Mouse (Mus musculus): ENCODE data around the gene Metrnl. TPM values are rescaled to one million over a fixed set of nuclear protein-coding genes. Genes with fewer than 3 reads are reported as not detected.

The Metrnl gene
- total and polyA plus RNA-seq, 3 experiments, result 14.0 to 44.3 (median 42.1) TPM

DNA sequence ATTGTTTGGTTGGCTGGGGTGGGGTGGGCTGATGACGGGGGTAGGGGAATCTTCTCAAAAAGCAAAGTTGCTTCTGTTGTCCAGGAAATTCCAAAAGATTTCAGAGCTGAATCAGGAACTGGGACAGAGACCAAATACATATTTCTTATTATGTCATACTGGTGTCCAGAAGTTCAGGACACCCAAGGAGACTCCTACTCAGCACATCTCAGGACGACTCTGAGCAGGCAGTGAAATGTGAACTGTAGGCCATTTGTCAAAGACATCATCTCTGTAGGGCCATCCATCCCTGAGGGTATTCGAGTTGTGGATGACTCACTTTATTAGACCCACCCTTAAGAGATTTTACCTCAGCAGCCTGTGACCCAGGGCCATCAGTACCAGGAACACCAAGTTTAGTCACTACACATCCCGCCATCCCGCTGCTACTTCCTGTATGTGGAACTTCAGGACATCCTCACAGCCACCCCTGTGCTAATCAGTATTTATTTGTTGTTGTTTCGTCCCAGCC, 15.8 kb upstream of the Metrnl start:
- peak; percentile 64 for DNase-seq

DNA sequence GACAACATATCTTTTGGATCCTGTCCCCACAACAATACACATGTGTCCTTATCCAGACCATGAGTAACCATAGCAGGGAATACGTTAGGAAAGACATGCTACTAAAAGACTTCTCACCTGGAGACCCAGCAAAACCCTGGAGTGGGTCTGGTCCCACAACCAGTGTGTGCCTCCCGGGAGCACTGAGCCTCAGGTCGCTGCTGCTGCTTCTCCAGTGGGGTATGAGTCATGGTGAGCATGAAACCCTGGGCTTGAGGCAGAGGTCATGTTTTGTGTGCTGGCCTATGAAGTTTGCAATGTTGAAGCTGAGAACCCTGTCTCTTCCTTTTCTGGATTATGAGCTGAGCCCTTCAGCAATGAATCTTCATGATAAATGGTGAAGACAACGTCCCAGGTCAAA, 15.3 kb upstream of the Metrnl start:
- peak; percentile 52 for DNase-seq

DNA sequence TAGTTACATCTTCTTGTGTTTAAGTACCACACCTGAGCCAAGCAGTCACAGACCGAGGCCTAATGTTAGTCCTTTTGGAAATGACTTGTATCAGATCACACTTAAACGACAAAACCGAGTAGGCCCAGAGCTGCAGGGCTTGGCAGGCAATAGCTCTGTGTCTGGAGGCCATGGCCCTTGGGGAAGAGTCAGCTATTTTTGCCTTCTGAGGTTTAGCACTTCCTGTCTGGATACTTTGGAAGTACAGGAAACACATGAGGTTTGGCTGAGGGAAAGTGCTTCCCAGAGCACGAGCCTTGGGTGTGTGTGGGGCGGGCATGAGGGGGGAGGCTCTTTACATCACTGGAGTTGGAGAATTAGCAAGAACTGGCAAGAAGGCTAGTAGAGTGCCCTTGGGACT, 14.7 kb upstream of the Metrnl start:
- peak; percentile 50 for DNase-seq

DNA sequence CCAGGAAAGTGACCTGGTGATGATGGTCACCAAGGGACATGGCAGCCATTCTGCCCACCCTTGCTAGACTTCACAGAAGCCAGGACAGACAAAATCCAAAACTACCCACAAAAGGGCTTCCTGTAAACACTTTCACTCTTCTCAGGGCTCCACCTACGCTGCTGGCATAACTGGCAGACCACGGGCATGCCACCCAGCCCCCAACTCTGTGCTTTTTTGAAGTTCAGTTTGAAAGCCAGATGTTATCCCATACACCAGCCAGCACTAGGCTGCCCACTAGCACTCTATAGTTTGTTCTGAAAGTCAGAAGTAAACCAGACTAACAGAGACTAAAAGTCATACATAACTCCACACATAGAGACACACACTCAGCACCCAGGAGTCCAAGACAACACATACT, 13.3 kb upstream of the Metrnl start:
- no peak for DNase-seq

DNA sequence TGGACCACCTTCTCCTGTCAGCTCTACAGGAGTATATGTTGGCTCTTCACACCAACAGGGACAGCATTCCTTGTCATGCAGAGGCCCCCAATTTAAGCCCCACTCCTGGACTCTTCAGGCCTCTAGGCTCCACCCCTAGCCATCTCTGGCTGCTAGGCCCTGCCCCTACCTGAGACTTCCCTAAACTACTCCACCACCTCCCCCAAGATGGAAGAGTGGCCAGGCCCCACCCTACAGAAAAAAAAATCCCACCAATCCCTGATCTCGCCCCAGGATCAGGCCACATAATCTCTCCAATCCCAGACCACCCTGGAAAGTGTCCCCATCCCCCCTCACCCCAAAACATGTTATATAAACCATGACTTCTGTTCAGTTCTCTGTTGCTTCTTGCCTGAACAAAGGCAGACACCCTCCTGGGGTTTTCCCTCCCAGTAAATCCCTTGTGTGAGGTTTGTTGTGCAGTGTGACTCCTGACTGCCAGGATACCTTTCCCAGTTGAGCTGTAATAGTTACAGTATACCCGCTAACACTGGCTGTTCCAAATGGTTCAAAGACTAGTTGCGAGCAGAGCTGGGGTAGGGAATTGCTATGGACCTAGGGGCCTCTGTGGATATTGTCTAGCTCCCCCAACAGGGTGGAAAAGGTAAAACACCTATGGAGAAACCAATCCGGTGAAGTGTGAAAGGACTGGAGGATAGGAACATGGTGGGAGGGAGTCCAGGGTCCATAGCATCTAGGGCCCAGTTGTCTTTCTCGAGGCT, 5.9 kb upstream of the Metrnl start:
- no peak for DNase-seq

DNA sequence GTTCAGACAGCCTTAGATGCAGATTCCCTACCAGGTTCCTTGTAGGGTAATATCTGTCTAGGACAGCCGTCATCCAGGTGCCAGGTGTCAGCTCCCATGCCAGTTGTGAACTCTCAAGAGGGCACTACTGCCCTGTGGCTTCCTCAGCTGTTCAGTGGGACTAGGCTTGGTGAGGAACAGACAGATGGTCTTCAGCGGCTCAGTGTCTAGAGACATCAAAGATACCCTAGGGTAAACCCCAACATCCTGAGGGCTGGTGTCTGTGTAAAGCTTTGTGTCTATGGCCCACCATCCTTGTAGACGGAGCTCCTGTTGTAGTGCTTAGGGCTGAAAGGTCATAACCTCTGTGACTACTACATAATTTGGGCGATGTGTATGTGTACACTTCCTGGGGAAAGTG, 4.1 kb upstream of the Metrnl start:
- no peak for DNase-seq

DNA sequence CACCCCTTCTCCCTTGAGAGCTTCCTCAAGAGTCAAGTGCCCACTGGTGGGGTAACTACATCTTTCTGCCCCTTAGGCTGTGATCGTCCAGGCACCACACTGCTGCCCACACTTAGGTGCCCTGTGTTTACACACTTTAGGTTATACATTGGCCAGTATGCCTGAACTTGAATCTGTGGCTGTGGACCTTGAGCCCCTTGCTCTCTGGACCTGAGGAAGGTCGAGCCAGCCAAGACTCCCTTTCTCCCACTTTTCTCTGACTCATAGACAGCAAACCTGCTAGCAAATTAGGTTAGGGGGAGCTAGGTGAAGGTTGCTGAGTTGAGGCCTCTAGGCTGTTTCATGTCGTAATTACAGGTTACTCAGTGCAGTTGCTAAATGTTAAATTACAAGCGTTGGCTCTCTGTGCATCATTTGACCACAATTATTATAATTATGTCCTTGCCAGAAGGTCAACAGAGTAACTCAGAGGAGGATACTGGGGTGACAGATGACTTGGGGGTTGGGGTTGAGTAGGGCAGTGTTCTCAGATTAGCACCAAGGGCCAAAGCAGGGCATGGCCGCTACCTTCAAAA, 2.9 kb upstream of the Metrnl start:
- DNase-seq, result peak; percentile 67

DNA sequence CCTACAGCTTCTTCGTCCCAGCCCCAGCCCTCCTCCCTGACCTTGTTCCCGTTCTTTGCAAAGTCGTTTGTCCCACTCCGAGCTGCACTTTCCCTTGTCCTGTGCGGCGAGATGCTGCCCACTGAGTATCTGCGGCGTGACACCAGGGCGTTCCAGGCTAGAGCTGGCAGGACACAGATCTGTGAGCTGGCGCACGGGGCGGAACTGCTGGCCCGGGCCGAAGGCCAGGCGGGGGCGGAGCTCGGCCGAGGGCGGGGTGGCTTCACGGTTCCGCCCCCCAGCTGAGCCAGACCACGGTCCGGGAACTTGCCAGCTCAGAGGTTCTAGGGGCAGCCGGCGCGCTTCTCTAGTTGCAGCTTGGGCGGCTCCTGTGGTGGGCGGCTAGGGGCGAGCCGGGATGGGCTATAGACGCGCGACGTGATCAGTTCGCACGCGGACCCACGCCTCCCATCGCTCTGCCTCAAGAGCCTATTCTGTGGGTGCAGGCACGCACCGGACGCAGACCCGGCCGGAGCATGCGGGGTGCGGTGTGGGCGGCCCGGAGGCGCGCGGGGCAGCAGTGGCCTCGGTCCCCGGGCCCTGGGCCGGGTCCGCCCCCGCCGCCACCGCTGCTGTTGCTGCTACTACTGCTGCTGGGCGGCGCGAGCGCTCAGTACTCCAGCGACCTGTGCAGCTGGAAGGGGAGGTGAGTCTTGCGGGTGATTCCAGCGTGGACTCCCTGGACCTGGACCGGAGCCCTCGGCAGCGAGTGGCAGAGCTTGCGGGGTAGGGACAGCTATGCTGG, 959 bp downstream of the Metrnl start:
- DNase-seq, result peak; percentile 99

DNA sequence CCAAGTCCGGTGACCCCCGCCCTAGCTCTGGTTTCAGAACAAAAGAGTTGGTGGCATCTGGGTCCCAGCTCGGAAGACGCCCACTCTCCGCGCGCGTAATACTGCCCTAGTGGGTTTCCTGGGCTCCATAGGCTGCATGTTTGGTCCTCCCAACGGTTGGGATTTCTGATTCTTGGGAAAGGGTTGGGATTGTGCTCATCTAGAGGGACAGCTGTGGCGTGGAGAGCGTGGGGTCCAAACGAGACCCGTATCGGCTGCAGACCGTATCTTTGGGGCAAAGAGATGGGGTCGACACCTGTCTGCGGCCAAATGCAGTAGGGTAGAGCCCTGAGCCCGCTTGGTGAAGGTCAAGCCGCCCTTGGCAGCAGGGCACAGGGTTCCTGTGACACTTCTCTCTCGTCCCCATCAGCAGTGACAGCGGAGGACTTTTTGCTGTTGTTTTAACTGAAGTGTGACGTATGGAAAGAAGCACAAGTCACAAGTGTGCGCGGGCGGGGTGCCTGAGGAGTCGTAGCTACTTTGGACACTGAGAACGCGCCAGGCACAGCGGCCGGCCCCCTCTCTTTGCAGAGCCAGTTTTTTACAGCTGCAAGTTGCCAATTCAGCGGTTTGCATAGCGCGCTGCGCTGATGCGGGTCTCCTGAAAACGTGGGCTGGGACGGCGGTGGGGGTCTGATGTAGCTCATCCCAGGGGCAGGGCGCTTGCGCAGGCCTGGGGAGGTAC, 1.7 kb downstream of the Metrnl start:
- peak; percentile 68 for DNase-seq

DNA sequence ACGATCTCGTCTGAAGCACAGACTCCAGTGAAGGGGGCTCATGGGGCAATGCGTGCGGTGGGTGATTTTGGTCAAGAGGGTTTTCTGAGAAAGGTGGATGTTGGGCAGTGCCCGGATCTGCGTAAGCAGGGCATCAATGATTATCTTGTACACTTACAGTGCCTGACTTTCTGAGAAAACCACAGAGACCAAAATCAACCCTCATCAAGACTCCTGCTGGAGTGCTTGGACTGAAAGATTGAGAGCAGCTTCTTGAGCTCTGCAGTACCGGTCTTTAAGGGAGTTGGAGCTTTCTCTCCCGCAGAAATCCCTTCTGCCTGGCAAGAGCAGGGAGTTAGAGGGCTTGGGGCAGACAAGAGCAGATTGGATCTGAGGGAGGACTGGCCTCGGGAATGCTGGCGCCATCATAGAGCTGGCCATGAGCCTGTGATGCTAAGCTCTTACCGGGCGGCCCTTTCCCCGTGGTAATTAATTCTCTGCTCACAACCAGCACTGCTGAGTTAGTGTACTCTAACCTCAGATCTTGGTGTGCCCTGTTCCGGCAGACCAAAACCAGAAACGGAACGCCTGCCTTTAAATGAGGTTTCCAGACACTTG, 2.4 kb downstream of the Metrnl start:
- peak; percentile 25 for DNase-seq

DNA sequence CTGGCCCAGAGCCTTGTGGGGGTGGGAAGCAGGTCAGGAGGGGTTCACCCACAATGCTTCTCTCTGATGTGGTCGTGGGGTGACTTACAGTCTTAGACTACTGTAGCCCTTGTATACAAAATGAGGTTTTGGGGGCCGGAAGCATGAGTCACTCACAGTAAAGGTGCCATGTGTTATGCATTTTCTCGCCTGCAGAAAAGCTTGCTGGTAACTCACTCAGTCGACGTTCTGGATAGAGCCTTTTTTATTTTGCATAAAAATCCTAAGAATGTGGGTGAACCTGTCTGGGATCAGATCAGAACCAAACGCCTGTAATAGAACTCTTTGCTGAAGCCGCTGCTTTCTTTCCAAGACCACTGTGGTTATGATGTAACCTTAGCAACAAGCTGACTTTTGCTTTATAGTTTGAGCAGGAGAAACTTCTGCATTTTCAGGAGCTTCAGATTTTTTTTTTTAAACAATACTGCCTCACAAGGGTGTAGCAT, 5.2 kb downstream of the Metrnl start:
- DNase-seq, result no peak

DNA sequence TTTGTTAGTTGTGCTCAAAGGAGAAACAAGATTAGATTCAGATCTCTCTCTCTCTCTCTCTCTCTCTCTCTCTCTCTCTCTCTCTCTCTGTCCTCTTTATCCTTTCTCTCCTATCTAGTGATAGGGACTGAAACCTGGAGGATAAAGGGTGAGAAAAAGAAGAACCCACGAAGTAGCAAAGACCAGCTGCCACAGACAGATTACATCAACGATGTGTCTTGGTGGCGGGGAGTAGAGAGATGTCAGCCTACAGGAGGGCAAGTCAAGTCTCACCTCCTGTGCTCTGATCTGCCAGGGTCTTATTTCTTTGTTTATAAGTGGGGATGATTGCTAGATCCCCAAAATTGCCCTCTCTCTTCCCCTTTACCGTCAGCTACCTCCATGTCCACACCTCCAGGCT, 7.9 kb downstream of the Metrnl start:
- DNase-seq, result no peak

DNA sequence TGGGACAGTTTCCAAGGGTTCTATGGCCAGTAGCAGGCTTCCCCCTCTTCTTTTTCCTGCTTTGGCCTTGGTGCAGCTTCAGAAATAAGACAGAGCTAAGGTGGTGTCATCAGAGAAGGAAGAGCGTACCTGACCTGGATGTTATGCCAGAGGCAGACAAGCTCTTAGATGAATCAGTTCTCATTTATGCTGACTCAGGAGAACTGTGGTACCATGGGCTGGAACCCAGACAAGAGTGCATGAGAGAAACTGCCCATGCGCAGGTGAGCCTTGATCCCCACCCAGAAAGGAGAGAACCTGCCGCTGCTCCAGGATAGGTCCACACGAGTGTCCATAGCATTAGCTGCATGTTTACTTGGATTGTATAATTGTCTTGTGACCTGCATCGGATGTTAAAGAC, 8.9 kb downstream of the Metrnl start:
- no peak for DNase-seq

DNA sequence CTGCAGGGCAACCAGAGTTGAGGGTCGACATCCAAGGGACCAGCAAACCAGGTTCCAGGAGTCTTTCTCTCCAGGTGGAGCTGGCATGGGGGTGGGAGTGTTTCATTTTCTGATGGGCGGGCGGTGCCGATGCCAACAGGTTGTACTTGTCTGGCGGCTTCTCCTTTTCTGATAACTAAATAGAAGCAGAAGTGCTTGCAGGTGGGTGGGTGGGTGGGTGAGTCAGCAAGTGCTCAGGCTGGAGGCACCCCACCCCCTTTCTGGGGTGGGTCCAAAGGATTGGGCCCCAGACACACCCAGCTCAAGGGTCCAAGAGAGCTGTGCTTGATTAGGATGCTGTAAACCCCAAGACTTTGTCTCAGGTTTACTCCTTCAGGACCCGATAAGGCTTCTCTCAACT, 11.6 kb downstream of the Metrnl start:
- DNase-seq, result no peak

DNA sequence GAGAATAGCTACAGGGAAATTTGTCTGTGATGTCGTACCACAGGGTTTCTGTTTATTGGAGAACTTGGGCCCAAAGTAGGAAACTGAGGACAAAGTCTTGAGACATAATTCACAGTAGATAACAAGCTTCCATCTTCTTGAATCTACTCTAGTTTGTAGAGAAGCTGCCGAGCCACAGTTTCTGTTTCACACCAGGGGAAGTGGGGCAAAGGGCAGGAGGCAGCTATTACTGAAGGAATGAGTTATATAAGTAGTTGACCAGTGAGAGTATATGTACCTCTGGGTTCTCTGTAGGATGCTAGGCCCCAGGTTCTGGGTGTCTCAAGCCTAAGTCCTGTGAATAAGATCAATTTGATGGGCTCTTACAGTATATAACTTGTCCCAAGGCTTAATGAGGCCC, 12.2 kb downstream of the Metrnl start:
- DNase-seq, result no peak

DNA sequence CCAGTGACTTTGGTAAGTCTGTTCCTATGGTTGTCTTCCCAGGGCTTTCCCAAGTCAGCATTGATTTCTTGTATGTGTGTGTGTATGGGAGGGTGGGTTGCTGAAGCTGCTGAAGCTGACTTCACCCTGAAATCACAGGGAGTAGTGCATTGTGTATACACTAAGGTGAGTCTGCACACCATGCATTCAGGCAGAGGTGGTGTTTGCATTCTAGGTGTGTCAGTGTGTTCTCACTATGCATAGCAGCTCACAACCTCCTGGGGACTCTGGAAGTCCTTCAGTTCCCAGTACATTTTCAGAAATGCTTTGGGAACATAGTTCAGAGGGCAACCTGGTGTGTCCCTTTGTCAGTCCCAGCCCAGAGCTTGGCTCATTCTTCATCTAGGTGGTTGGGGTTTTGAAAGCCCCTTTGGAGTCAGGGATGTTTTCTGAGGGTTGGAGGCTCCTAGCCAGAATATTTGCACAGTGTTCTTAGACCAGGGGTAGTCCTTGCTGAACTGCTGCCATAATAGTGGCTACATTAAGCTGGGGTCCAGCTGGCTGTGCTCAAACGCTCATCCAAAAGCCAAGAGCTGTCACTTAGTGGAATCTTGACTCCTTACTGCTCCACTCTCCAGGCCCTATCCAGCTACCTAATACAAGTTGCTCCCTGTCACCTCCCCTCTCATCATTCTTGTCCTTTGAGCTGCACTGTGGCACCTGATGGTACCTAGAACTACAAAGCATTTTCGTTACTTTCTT, 13.6 kb downstream of the Metrnl start:
- DNase-seq, result no peak

DNA sequence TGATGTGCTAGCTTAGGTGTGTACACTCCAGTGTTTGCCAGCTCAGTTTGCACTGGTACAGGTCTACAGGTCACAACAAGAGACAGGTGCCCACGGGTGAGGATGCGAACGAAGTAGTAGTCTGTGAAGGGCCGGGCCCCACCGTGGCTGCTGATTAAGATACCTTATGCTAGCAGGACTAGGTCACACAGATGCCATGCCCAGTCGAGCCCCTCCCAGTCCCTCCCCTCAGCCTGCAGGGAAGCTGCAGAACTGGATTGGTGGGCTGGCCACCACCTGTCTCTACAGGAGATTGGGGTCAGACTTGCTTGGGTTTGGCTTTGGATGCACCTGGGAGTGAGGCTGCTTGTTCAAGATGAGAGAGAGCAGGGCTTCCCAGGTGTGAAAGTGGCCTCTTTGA, 16.4 kb downstream of the Metrnl start:
- DNase-seq, result no peak

DNA sequence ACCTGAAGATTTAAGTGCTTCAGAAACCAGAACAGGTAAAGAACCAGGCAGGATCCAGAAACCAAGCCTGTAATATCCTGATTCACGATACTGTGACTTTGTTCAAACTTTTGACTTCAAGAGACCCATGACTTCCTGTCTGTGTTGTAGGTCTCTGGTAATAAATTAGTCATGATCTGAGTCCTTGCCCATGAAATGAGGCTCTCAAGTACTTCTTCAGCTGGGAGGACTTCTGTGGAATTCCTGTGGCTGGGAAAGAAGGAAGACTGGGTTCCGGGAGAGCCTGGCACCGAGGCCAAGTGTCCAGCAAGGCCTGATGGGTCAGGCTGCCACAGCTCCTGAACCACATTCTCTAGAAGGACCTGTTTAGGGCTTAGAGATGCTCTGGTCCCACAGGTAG, 19.4 kb downstream of the Metrnl start:
- DNase-seq, result no peak

DNA sequence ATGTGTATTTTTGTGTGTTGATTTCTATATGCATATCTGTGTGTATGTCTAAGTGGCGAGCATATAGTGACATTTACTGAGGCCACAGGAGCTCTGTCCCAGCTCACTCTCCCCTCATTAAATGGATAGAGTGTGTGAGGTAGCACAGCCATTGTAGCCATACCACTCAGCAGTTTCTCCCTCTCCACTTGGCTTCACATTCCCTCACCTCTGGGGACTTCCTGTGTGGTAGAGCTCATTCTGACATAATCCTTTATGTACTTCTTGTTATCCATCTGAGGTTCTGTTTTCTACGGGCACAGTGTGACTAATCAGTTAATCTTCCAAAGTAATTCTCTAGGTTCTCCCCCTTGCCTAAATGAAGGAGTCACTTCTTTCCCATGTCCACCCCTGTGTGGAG, 21.1 kb downstream of the Metrnl start:
- no peak for DNase-seq

DNA sequence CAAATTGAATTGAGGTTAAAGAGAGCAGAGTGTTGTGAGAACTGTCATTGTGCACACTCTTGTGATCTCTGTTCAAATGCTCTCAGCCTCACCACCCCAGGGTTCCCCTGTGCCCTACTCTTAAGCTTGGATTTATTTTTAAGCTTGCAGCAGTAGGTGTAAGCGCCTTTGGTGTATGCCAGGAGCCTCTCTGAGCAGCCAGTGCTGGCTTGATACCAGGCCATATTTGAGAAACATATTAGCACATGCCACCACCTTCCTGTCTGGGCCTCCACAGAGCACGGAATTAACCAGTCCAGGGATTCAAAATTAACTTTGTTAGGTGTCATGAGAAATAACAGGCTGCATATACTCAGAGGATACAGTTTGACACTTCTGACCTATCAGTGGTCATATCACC, 25.3 kb downstream of the Metrnl start:
- no peak for DNase-seq

DNA sequence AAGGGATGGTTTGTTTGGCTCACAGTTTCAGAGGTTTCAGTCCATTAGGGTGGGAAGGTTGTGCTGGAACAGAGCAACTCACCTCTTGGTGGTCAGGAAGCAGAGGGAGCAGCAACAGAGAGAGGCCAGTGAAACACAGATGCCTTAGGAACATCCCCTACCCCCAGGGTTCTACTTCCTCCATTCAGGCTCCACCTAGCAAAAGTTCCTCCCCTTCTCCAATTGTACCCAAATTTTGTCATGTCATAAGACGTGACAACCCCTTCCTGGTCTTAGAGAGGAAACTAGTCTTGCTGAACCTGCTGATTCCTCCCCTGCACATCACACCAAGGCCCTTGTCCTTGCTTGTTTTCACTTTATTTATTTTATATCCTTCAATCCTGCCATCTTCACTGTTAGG, 32.8 kb downstream of the Metrnl start:
- DNase-seq, result no peak

Data from adrenal gland, adult 2 months (tissue).